Mouse (Mus musculus) C2C12 (cell line): Measurements from ENCODE around the gene Abcc9.

Experiments used
- CEBPB ChIP-seq: IDR thresholded peaks from one replicate; pipeline ENCODE4 v1.6.1; 2011; ENCODE audit warnings: low read depth, mild to moderate bottlenecking, control low read depth, moderate library complexity
- CTCF ChIP-seq: IDR thresholded peaks from one replicate; pipeline ENCODE4 v1.5.1; 2011; ENCODE audit not compliant: control insufficient read depth, insufficient read depth, insufficient read length
- FOSL1 ChIP-seq: IDR thresholded peaks from one replicate; pipeline ENCODE4 v1.8.0; 2011; ENCODE audit warnings: mild to moderate bottlenecking, low read length; ENCODE audit not compliant: poor library complexity, insufficient read depth, severe bottlenecking
- MYOD1 ChIP-seq: IDR thresholded peaks from one replicate; pipeline ENCODE4 v1.6.1; 2011; ENCODE audit warnings: low read depth; ENCODE audit not compliant: control insufficient read depth, insufficient read length
- USF1 ChIP-seq: IDR thresholded peaks from one replicate; pipeline ENCODE4 v1.6.1; 2011; ENCODE audit warnings: low read depth, mild to moderate bottlenecking, control low read depth, moderate library complexity

DNA sequence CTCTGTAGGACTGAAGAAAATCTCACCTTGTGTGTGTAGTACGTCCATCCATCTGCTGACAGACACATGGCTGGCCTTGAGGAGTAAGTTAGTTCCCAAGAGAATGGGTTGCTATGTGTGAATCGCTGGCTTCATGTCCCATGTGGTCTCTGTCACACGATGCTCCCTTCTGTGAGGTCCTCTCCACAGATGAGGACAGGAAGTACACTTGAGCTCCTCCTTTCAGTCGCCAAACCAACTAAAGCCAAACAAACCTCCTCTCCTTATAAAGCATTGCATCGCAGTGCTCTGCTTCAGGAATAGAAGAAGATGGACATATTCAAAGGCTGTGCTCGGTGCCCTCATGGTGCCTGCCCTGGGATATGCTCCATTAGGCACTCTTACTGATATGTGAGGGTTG is 124.3 kb downstream of the Abcc9 start:
- TF ChIP-seq MYOD1 = no peak
- TF ChIP-seq CTCF = no peak
- TF ChIP-seq USF1 = no peak
- TF ChIP-seq CEBPB = no peak
- TF ChIP-seq FOSL1 = no peak
